21 mouse cellular contexts compared by ENCODE assay signal in genomic region chr6:145870991-145871390, GRCm38 (mm10). TPM values are rescaled to one million over a fixed set of nuclear protein-coding genes. Genes with fewer than 3 reads are reported as not detected.
DNase-seq lines count a peak whose midpoint lies in the region; ATAC-seq lines count a peak whose summit lies in the region.
"Had no signal": no experiment of that assay in that cellular context is flagged by ENCODE, and none has a peak within 500 bp of the region (broad histone marks: within the 10 kb centered on the region; RNA-seq: fewer than 3 reads in every experiment).

No protein-coding gene starts in this region.

- peaks cover 40% of the 10 kb centered on the region for H3K4me1 ChIP-seq in heart, embryonic 10.5 days
- H3K4me1 ChIP-seq in kidney, embryonic 15.5 days: peaks cover 16% of the 10 kb centered on the region
- peaks cover 34% of the 10 kb centered on the region for H3K4me1 ChIP-seq in heart, embryonic 15.5 days (replicated peaks)
- H3K4me1 ChIP-seq in forebrain, embryonic 10.5 days: peaks cover 12% of the 10 kb centered on the region

- H3K27ac ChIP-seq in heart, embryonic 10.5 days: peak overlapping the region; percentile 87
- no peak overlapping the region for H3K27ac ChIP-seq in kidney, embryonic 15.5 days
- H3K27ac ChIP-seq in heart, embryonic 15.5 days: peak overlapping the region; percentile 83
- no peak overlapping the region for H3K27ac ChIP-seq in forebrain, embryonic 10.5 days
- H3K27ac ChIP-seq: embryonic facial prominence, embryonic 15.5 days; hindbrain, postnatal 0 days; liver, embryonic 13.5 days; midbrain, embryonic 12.5 days; stomach, postnatal 0 days had no signal

- H3K36me3 ChIP-seq in heart, embryonic 10.5 days: no peaks in the 10 kb centered on the region
- no peaks in the 10 kb centered on the region for H3K36me3 ChIP-seq in kidney, embryonic 15.5 days
- no peaks in the 10 kb centered on the region for H3K36me3 ChIP-seq in heart, embryonic 15.5 days
- no peaks in the 10 kb centered on the region for H3K36me3 ChIP-seq in forebrain, embryonic 10.5 days (replicated peaks)
- H3K36me3 ChIP-seq: embryonic facial prominence, embryonic 15.5 days; liver, embryonic 13.5 days; midbrain, embryonic 12.5 days had no signal

- DNase-seq in heart, embryonic 10.5 days (ENCODE audit: low spot score): no peak
- no peak for DNase-seq in heart, adult 11 months
- DNase-seq in kidney, adult 18-20 months: peak; percentile 18
- peak; percentile 5 for DNase-seq in kidney, postnatal 14 days
- DNase-seq in layer of hippocampus, postnatal 25 days (ENCODE audit: extremely low spot score in 1 of 2, low spot score in 1 of 2): no peak
- no peak for DNase-seq in forebrain, embryonic 10.5 days (ENCODE audit: extremely low spot score, low spot score)
- DNase-seq: adrenal gland, postnatal 36 days; cerebellum, adult 9-10 months; forebrain, postnatal 0 days; gastrocnemius, postnatal 36 days; liver, embryonic 13.5 days; lung, adult 2 months; lung, postnatal 14 days; thymus, adult 2 months had no signal

- H3K9ac ChIP-seq in kidney, embryonic 15.5 days: no peak overlapping the region
- peak overlapping the region; percentile 32; the same call in 1 of the 2 replicates for H3K9ac ChIP-seq in heart, embryonic 15.5 days
- H3K9ac ChIP-seq: embryonic facial prominence, embryonic 15.5 days; forebrain, postnatal 0 days; liver, embryonic 13.5 days; midbrain, embryonic 12.5 days had no signal

- H3K4me3 ChIP-seq in heart, embryonic 10.5 days: no peak overlapping the region
- H3K4me3 ChIP-seq in kidney, embryonic 15.5 days (replicated peaks): no peak overlapping the region
- no peak overlapping the region for H3K4me3 ChIP-seq in heart, embryonic 15.5 days
- no peak overlapping the region for H3K4me3 ChIP-seq in forebrain, embryonic 10.5 days
- H3K4me3 ChIP-seq: embryonic facial prominence, embryonic 15.5 days; liver, embryonic 13.5 days; midbrain, embryonic 12.5 days had no signal

- 48% methylated on average over 4 of the region's 4 CpGs for WGBS in heart, embryonic 10.5 days
- 57% methylated on average over 4 of the region's 4 CpGs for WGBS in kidney, embryonic 15.5 days
- 41% methylated on average over 4 of the region's 4 CpGs for WGBS in heart, embryonic 15.5 days
- 65% methylated on average over 4 of the region's 4 CpGs for whole genome bisulfite sequencing in forebrain, embryonic 10.5 days

- H3K4me2 ChIP-seq in kidney, embryonic 15.5 days: no peak overlapping the region
- no peak overlapping the region for H3K4me2 ChIP-seq in heart, embryonic 15.5 days
- H3K4me2 ChIP-seq: embryonic facial prominence, embryonic 15.5 days; liver, embryonic 13.5 days; midbrain, embryonic 12.5 days had no signal

- ATAC-seq in kidney, embryonic 15.5 days (replicated peaks; ENCODE audit: low FRiP score): no peak
- ATAC-seq in heart, embryonic 15.5 days (replicated peaks; ENCODE audit: insufficient number of reproducible peaks, insufficient read depth, low FRiP score, low read depth): no peak; the same call in 1 of the 2 replicates
- ATAC-seq: forebrain, postnatal 0 days; hindbrain, postnatal 0 days; intestine, embryonic 16.5 days had no signal

- H3K27me3 ChIP-seq in heart, embryonic 10.5 days (ENCODE audit: insufficient read depth, poor library complexity, severe bottlenecking): peaks cover 5% of the 10 kb centered on the region; the same call in 1 of the 2 replicates
- H3K27me3 ChIP-seq in kidney, embryonic 15.5 days: peaks cover 13% of the 10 kb centered on the region
- H3K27me3 ChIP-seq in heart, embryonic 15.5 days: peaks cover 7% of the 10 kb centered on the region; the same call in 1 of the 2 replicates
- peaks cover 36% of the 10 kb centered on the region for H3K27me3 ChIP-seq in forebrain, embryonic 10.5 days (ENCODE audit: poor library complexity, severe bottlenecking)

- no peaks in the 10 kb centered on the region for H3K9me3 ChIP-seq in heart, embryonic 10.5 days
- no peaks in the 10 kb centered on the region for H3K9me3 ChIP-seq in kidney, embryonic 15.5 days (replicated peaks)
- H3K9me3 ChIP-seq in heart, embryonic 15.5 days (replicated peaks): no peaks in the 10 kb centered on the region
- no peaks in the 10 kb centered on the region for H3K9me3 ChIP-seq in forebrain, embryonic 10.5 days
- H3K9me3 ChIP-seq: embryonic facial prominence, embryonic 15.5 days; liver, embryonic 13.5 days; midbrain, embryonic 12.5 days had no signal

RNA-seq across cellular contexts. Expression of gene Bhlhe41, which starts 5.6 kb away (rescaled TPM):
- 3.8 and 7.4 TPM in 2 replicates for polyA plus RNA-seq in heart, embryonic 10.5 days (2016; fragmentation: Nextera tagmentation; extraction: Ambion mirVana)
- polyA plus RNA-seq in kidney, embryonic 15.5 days (2015; fragmentation: Nextera tagmentation; extraction: Ambion mirVana): 0.96 and 1.5 TPM in 2 replicates
- 5.5 and 6.6 TPM in 2 replicates for polyA plus RNA-seq in heart, embryonic 15.5 days (2015; fragmentation: Nextera tagmentation; extraction: Ambion mirVana)
- total RNA-seq in layer of hippocampus, postnatal 25 days (2021): 10 to 100 TPM; 37.2 to 39.9 TPM
- 1.6 and 2.1 TPM in 2 replicates for polyA plus RNA-seq in forebrain, embryonic 10.5 days (2016; fragmentation: Nextera tagmentation; extraction: Ambion mirVana)

Comparison
In these comparisons a context has a peak if more than half of its experiments do, and no peak if none do; other contexts are left out.
1. DNase-seq: peak in kidney, adult 18-20 months (single experiment) and kidney, postnatal 14 days (single experiment); none in heart, embryonic 10.5 days (single experiment), heart, adult 11 months (single experiment), layer of hippocampus, postnatal 25 days (0 of 2) and forebrain, embryonic 10.5 days (single experiment).
2. H3K27ac ChIP-seq: peak in heart, embryonic 10.5 days (single experiment) and heart, embryonic 15.5 days (single experiment); none in kidney, embryonic 15.5 days (single experiment) and forebrain, embryonic 10.5 days (single experiment).